10 mouse cellular contexts compared by ENCODE assay signal in genomic region chr10:83140258-83140936, GRCm38 (mm10).
A peak's percentile ranks its signal among the peaks of the same experiment; 100 is the strongest.
DNase-seq lines count a peak whose midpoint lies in the region; ATAC-seq lines count a peak whose summit lies in the region.
"Had no signal": no experiment of that assay in that cellular context is flagged by ENCODE, and none has a peak within 500 bp of the region (broad histone marks: within the 10 kb centered on the region; RNA-seq: fewer than 3 reads in every experiment).

No protein-coding gene starts in this region.

- peak; percentile 21; the same call in 1 of the 2 replicates for ATAC-seq in lung, embryonic 16.5 days (ENCODE audit: low read depth)
- ATAC-seq in embryonic facial prominence, embryonic 14.5 days (ENCODE audit: low read depth) = peak; percentile 74
- no peak for ATAC-seq in erythroblast, adult 5-6 weeks (replicated peaks; ENCODE audit: low FRiP score, poor library complexity, severe bottlenecking)

- no peaks in the 10 kb centered on the region for H3K9me3 ChIP-seq in lung, embryonic 16.5 days (ENCODE audit: control insufficient read depth, low read length)
- H3K9me3 ChIP-seq in embryonic facial prominence, embryonic 14.5 days (ENCODE audit: control insufficient read depth, low read length) = no peaks in the 10 kb centered on the region
- H3K9me3 ChIP-seq: midbrain, embryonic 12.5 days had no signal

- DNase-seq in lung, postnatal 10 days = no peak
- peak; percentile 59 for DNase-seq in embryonic facial prominence, embryonic 14.5 days (ENCODE audit: low spot score)
- peak; percentile 58 to 76 for DNase-seq in layer of hippocampus, adult 8-10 months (ENCODE audit: low spot score in 2 of 2)
- peak; percentile 37 for DNase-seq in right cerebral cortex, postnatal 25 days
- DNase-seq in adipocyte (ENCODE audit: low spot score) = no peak
- DNase-seq in kidney, postnatal 25 days = no peak

- no peak overlapping the region for H3K4me3 ChIP-seq in lung, embryonic 16.5 days (ENCODE audit: low read length)
- H3K4me3 ChIP-seq in embryonic facial prominence, embryonic 14.5 days (ENCODE audit: low read depth, low read length) = no peak overlapping the region
- H3K4me3 ChIP-seq: midbrain, embryonic 12.5 days had no signal

- H3K4me2 ChIP-seq in lung, embryonic 16.5 days (ENCODE audit: low read depth, low read length) = no peak overlapping the region
- no peak overlapping the region for H3K4me2 ChIP-seq in embryonic facial prominence, embryonic 14.5 days (ENCODE audit: low read depth, low read length)
- H3K4me2 ChIP-seq: heart, embryonic 11.5 days; midbrain, embryonic 12.5 days had no signal

- no peaks in the 10 kb centered on the region for H3K27me3 ChIP-seq in lung, embryonic 16.5 days (ENCODE audit: control insufficient read depth, insufficient read depth, low read depth, low read length)
- no peaks in the 10 kb centered on the region for H3K27me3 ChIP-seq in embryonic facial prominence, embryonic 14.5 days (replicated peaks; ENCODE audit: control insufficient read depth, insufficient read depth, low read length)

- WGBS in lung, embryonic 16.5 days = 56% methylated on average over 16 of the region's 16 CpGs
- WGBS in embryonic facial prominence, embryonic 14.5 days = 40% methylated on average over 16 of the region's 16 CpGs

- no peak overlapping the region for H3K27ac ChIP-seq in lung, embryonic 16.5 days (ENCODE audit: low read length)
- H3K27ac ChIP-seq in embryonic facial prominence, embryonic 14.5 days (replicated peaks; ENCODE audit: low read depth, low read length) = peak overlapping the region; percentile 56
- H3K27ac ChIP-seq: midbrain, embryonic 12.5 days had no signal

- H3K36me3 ChIP-seq in lung, embryonic 16.5 days (ENCODE audit: control insufficient read depth, insufficient read depth, low read length) = no peaks in the 10 kb centered on the region
- no peaks in the 10 kb centered on the region for H3K36me3 ChIP-seq in embryonic facial prominence, embryonic 14.5 days (ENCODE audit: control insufficient read depth, insufficient read depth, low read length)
- H3K36me3 ChIP-seq: midbrain, embryonic 12.5 days had no signal

- H3K9ac ChIP-seq in lung, embryonic 16.5 days (ENCODE audit: low read length) = no peak overlapping the region; the same call in 1 of the 2 replicates
- H3K9ac ChIP-seq in embryonic facial prominence, embryonic 14.5 days (ENCODE audit: low read depth, low read length) = no peak overlapping the region
- H3K9ac ChIP-seq: midbrain, embryonic 12.5 days had no signal

- H3K4me1 ChIP-seq in lung, embryonic 16.5 days (replicated peaks; ENCODE audit: control insufficient read depth, insufficient read depth, low read length) = peaks cover 4% of the 10 kb centered on the region
- H3K4me1 ChIP-seq in embryonic facial prominence, embryonic 14.5 days (ENCODE audit: control insufficient read depth, insufficient read depth, low read length) = peaks cover 16% of the 10 kb centered on the region

Comparison
In these comparisons a context has a peak if more than half of its experiments do, and no peak if none do; other contexts are left out.
1. DNase-seq: peak in embryonic facial prominence, embryonic 14.5 days (single experiment), layer of hippocampus, adult 8-10 months (2 of 2) and right cerebral cortex, postnatal 25 days (single experiment); none in lung, postnatal 10 days (single experiment), adipocyte (single experiment) and kidney, postnatal 25 days (0 of 2).